Mouse (Mus musculus) c-Kit-positive CD71-positive TER-119-negative erythroid progenitor cells, embryonic 14.5 days (primary cell): ENCODE data around the gene Oas2.
A peak's percentile ranks its signal among the peaks of the same experiment; 100 is the strongest.

Source experiments
- DNase-seq: peaks from one replicate; pipeline ENCODE4 v3.0.0-alpha.2; 2013; ENCODE audit warnings: low read depth

Gene Oas2

DNA sequence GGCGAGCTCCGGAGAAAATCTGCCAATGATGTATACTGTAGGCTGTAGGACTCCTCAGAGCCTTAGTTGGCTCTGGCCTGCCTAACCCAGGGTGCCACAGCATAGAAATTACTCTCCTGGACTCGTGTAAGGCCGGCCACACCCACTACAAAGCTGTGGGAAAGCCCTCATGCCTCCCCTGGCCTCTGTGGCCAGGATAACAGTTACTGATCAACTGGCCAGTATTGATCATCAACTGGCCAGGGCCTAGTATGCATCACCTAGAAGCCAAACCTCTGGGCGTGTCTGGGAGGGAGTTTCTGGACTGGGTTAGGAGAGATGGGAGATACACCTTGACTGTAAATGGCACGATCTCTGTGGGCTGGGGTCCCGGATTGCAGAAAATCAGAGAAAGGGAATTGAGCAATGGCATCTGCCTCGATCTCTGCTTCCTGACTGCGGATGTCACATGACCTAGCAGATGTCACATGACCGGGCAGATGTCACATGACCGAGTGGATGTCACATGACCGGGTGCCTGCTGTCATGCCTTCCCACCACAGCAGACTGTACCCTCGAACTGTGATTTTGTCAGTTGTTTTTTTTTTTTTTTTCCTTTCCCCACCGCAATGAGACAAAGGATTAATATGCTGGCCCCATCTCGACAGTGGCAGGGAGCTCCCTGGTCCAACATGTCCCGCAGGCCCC is 53.5 kb downstream of the Oas2 start:
- DNase-seq, result no peak

DNA sequence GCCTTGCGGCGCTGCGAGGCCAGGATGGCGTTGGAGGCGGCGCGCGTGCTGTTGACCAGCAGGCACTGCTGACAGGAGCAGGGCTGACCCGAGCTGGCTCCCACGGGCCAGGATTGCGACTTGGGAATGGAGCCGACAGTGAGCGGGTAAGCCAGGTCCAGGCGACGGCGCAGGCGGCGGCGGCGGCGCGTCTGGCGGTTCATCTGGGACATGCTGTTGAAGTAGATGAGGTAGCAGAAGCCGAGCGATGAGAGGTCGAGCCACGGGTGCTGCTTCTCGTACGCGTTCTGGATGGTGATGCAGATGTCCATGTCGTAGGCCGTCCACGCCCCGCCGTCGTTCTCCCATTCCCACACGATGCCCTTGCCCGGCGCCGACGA is 55.0 kb downstream of the Oas2 start:
- no peak for DNase-seq

DNA sequence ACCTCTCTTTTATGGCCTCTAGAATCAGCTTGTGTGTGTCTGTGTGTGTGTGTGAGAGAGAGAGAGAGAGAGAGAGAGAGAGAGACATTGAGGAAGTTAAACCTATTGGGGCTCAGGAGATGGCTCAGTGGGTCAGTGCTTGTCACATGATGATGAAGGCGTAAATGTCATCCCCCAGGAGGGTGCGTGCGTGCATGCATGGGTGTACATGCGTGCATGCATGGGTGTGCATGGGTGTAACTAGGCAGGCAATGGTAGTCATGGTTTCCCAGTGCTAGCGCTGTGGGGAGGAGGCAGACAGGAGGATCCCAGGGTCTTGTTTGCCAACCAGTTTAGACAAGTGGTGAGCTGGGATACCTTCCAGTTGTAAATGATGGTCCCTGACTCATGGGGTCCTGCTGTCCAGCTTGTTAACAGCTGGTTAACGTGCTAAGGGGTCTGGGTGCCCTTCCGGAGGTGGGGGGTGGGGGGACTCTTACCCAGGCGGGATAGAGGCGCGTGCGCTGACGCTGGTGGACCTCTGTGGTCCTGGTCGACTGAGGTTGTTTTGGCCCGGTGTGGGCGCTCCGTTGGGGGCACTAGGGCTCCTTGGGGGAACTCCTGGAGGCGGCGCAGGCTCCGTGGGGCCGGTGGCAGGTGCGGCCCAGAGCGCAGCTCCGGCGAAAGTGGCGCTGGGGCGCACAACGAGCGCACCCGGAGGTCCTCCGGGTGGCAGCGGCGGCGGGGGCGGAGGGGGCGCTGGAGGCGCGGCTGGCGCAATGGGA is 55.5 kb downstream of the Oas2 start:
- no peak for DNase-seq

DNA sequence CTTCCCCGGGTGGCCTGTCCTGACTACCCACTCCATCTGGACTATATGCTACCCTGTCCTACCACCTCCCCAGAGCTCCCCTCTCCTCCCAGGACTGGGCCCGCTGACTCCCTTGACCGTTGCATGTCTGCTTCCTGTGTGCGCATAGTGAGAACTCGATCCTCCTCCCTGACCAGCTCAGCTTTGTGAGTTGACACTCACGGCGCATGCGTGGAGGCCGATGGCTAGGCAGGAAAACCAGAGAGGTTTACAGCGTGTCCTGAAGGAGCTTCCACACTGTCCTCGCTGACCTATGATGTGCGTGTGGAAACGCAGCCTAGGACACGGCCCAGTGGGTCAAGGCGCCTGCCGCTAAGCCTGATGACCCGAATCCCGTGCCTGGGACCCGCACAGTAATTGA is 57.6 kb downstream of the Oas2 start:
- no peak for DNase-seq

DNA sequence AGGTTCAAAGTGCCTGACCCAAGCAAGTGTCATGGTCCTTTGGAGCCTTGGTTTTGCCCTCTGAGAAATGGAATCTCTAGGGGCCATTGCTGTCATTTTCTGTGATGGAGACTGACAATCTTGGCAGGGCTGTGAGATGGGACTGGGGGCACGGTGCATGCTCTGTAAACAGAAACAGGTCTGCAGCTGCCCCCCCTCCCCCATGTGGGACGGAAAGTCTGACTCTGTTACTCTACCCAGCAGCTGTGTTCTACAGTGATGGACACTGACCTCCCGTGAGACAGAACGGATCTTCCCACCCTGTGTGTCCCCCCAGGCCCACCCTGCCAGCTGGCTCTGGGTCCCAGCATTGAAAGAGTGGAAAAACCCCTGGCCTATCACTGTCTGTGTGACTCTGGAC is 59.2 kb downstream of the Oas2 start:
- no peak for DNase-seq

DNA sequence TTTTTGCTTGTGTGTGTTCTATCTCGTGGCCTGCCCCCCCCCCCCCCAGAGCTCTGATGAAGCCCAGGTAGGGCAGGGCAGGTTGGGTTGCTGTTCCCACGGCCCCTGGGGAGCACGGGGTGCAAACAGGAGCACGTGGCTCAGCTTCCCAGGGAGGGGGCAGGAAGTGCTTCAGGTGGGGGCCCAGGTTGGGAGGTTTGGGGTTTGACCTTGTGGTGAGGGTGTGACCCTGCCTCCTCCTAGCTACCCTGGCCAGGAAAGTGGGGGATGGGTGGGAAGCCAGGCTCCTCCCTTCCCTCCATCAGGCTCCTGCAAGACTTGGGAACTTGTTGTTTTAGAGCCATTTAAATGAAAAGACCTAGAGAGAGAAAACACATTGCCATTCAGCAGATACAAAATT is 61.2 kb downstream of the Oas2 start:
- DNase-seq, result no peak

DNA sequence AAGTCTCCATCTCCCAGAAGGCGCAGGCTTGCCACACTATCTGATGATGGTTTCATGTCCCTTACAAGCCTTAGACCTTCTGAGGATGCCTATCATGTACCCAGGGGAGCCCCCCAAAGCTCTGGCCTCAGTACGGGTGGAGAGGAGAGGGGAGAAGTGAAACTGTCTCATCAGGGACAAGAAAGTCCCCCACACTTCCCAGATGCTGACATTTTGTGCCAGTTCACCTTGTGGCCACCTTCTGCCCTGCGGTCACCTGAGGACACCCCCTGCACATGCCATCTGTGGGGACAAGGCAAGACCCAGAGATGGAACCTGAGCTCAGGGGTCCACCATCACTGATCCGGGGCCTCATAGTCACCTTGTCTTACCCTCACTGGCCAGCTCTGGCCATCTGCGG is 61.8 kb downstream of the Oas2 start:
- DNase-seq, result no peak

DNA sequence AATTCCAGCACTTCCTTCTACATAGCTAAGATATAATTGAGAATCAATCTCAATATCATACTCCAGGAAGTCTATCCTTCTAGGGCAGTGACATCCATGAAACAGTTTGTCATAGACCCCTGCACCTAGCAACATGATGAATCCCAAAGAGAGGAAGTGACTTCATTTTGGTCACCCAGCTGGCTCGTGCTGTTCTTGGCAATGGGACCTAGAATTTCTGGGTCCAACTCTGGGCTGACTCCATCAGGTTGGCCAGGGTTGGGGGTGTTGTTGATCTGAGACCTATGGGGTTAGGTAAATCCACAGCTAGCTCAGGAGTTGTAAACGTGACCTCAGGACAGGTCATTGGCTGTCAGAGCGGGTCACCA is 62.2 kb downstream of the Oas2 start:
- DNase-seq, result no peak

DNA sequence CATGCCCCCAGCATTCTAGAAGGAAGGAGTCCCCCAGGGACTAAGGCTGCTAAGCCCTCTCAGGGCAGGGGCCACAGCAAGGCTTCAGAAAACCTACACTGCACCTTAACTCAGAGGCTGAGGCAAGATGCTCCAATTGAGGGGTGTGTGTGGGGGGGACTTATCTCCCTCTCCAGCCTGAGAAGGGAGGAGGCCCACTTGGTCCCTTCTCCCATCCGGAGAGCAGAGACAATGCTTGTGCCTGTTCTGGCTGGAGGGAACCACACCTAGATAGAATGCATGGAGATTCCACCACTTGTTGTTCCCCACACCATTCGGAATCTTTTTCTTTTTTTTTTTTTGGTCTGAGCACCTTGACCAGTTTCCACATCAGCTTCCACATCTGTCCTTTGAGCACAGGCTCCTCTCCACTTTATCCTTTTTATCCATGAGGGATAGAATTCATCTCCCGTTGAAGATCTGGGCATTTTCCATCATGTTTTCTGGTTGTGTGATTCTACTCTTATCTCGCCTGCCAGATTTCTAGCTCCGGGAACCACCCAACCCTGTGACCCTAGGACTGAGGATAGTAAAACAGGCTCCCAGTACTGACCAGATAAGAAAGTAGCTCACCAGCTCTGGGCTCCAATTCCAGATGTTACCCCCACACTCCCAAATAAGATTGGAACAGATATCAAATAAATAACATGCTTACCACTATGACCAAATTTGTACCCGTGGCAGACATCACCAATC is 62.7 kb downstream of the Oas2 start:
- DNase-seq, result peak; percentile 15

DNA sequence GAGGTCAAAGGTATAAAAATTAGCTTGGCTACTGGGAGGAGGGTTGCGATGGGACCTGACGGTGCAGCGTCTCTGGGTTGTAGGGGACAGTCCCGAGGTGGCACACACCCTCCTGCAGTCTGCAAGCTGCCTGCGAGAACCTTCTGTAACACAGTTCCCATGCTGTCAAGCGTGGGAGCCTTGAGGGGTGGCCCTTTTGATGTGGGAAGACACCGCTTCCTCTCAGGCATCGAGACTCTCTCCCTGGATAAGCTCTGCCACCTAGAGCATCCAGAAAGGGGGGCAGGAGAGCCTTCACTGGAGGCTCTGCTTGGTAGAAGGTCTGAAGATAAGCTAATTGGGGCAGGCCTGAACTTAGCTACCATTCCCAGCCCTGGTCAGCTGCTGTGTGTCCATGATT is 64.0 kb downstream of the Oas2 start:
- DNase-seq, result no peak

DNA sequence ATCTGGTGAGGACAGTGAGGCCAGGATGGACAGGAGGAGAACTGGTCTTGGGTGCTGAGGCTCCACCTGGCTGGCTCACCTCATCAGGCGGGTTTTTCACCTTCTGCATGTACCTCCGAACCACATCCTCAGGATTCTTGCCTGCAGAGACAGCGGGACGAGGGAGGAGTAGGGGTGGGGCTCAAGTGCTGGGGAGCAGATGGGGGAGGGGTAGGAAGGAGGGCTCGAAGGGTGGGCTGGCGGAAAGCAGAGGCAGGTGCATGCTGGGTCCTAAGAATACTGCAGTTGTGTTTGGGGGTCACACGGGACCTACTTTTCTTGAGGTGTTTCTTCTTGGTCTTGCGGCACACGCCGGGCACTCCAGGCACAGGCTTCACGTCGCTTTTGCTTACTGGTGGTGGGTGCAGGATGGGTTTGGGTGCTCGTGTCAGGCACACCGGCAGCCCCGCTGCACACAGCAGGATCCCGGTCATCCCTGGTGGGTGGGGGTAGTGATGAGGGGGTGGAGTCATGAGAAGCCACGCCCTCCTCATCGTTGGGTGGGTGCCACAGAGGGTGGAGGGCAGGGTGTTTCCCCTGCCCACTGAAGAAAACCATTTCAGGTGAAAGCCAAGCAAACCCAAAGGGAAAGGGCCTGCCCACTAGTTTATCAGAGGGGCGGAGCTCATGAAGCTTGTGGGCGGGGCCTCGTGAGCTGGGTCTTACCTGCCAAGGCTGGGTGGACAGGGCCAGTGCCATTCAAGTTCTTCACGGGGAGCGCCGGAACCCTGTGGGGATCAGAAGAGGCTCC is 66.5 kb downstream of the Oas2 start:
- no peak for DNase-seq

DNA sequence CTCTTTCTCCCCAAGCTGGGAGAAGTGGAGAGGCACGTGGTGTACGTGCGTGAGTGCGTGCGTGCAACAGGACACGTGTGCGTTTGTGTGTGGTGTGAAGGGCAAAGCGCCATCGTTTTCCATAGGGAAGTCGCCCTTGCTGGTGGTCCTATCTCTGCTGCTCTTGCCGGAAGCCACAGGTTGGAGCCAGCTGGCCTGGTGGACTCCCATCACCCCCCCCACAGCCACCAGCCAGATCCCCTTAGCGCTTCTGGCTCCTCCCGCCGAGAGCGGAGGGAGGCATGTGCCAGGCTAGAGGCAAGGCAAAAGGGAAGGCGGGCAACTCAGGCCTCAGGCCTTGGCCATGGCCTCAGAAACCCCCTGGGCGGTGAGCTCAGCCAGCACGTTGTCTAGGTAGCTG is 68.7 kb downstream of the Oas2 start:
- no peak for DNase-seq
